Mouse (Mus musculus) kidney, adult 2 months (tissue): ENCODE data around the gene BC025920.

Experiments used
- CTCF ChIP-seq: fragments of 200-500 bp; conservative IDR thresholded peaks from 2 replicates; pipeline ENCODE4 v1.5.1; 2011; ENCODE audit warnings: low read depth, mild to moderate bottlenecking, control low read depth, low read length, moderate library complexity, mixed read lengths; ENCODE audit not compliant: insufficient read depth, insufficient read length
- POLR2A ChIP-seq: fragments of 200-500 bp; IDR thresholded peaks from one replicate; pipeline ENCODE4 v1.6.1; 2011; ENCODE audit warnings: low read depth, low read length, control low read depth

- TF ChIP-seq POLR2A: no peak
- TF ChIP-seq CTCF: no peak
Measured at GRCm38 (mm10) chr10:81612779-81613178, 6.7 kb downstream of the BC025920 start.
